ENCODE assay signal across 22 mouse cellular contexts in genomic region chr3:59187336-59187735, GRCm38 (mm10). TPM values are rescaled to one million over a fixed set of nuclear protein-coding genes. Genes with fewer than 3 reads are reported as not detected.
DNase-seq lines count a peak whose midpoint lies in the region; ATAC-seq and TF ChIP-seq lines count a peak whose summit lies in the region.
"Had no signal": no experiment of that assay in that cellular context is flagged by ENCODE, and none has a peak within 500 bp of the region (broad histone marks: within the 10 kb centered on the region; RNA-seq: fewer than 3 reads in every experiment).

No protein-coding gene starts in this region.

- no peak for TF ChIP-seq CTCF in thymus, adult 2 months (IDR thresholded peaks at IDR 0.05; ENCODE audit: borderline replicate concordance, control insufficient read depth, extremely low read depth, insufficient read depth, low read length, poor library complexity)
- no peak for TF ChIP-seq CTCF in stomach, postnatal 0 days (IDR thresholded peaks at IDR 0.05; ENCODE audit: low read depth)

- no peaks in the 10 kb centered on the region for H3K27me3 ChIP-seq in midbrain, embryonic 11.5 days (ENCODE audit: control insufficient read depth, insufficient read depth, low read length)
- no peaks in the 10 kb centered on the region for H3K27me3 ChIP-seq in midbrain, embryonic 15.5 days (replicated peaks)
- no peaks in the 10 kb centered on the region for H3K27me3 ChIP-seq in thymus, adult 2 months (ENCODE audit: control insufficient read depth, insufficient read depth, low read length)
- no peaks in the 10 kb centered on the region for H3K27me3 ChIP-seq in stomach, postnatal 0 days (ENCODE audit: control insufficient read depth, insufficient read depth, low read length)
- H3K27me3 ChIP-seq in kidney, embryonic 16.5 days (ENCODE audit: insufficient read depth, low read length): no peaks in the 10 kb centered on the region
- H3K27me3 ChIP-seq: embryonic facial prominence, embryonic 12.5 days; forebrain, embryonic 12.5 days had no signal

- no peak overlapping the region for H3K9ac ChIP-seq in midbrain, embryonic 11.5 days (ENCODE audit: low read length)
- no peak overlapping the region for H3K9ac ChIP-seq in midbrain, embryonic 15.5 days
- H3K9ac ChIP-seq in stomach, postnatal 0 days (ENCODE audit: low read length): no peak overlapping the region
- H3K9ac ChIP-seq in kidney, embryonic 16.5 days (replicated peaks; ENCODE audit: low read length): no peak overlapping the region
- H3K9ac ChIP-seq: embryonic facial prominence, embryonic 12.5 days; forebrain, embryonic 12.5 days had no signal

- ATAC-seq in midbrain, embryonic 11.5 days (ENCODE audit: low FRiP score): no peak
- ATAC-seq in midbrain, embryonic 15.5 days (replicated peaks): no peak
- ATAC-seq in stomach, postnatal 0 days (ENCODE audit: low FRiP score, low TSS enrichment): no peak
- no peak for ATAC-seq in kidney, embryonic 16.5 days (ENCODE audit: low FRiP score, low TSS enrichment)
- ATAC-seq: activated CD4-positive, CD25-positive, alpha-beta regulatory T cell, adult 4 months; forebrain, embryonic 14.5 days; forebrain, embryonic 16.5 days had no signal

- TF ChIP-seq EP300 in stomach, postnatal 0 days (optimal IDR thresholded peaks at IDR 0.05): no peak

- H3K4me3 ChIP-seq in midbrain, embryonic 11.5 days (ENCODE audit: low read depth, low read length): no peak overlapping the region
- no peak overlapping the region for H3K4me3 ChIP-seq in midbrain, embryonic 15.5 days
- no peak overlapping the region for H3K4me3 ChIP-seq in thymus, adult 2 months (ENCODE audit: control insufficient read depth, insufficient read depth, low read length)
- no peak overlapping the region for H3K4me3 ChIP-seq in stomach, postnatal 0 days (ENCODE audit: low read depth, low read length)
- no peak overlapping the region for H3K4me3 ChIP-seq in kidney, embryonic 16.5 days (ENCODE audit: low read length)
- H3K4me3 ChIP-seq: embryonic facial prominence, embryonic 10.5 days; embryonic facial prominence, embryonic 12.5 days; forebrain, embryonic 12.5 days had no signal

- H3K9me3 ChIP-seq in midbrain, embryonic 11.5 days (ENCODE audit: control insufficient read depth, low read length): no peaks in the 10 kb centered on the region
- no peaks in the 10 kb centered on the region for H3K9me3 ChIP-seq in midbrain, embryonic 15.5 days
- H3K9me3 ChIP-seq in stomach, postnatal 0 days (ENCODE audit: control insufficient read depth, low read length): no peaks in the 10 kb centered on the region
- no peaks in the 10 kb centered on the region for H3K9me3 ChIP-seq in kidney, embryonic 16.5 days (ENCODE audit: low read length)
- H3K9me3 ChIP-seq: embryonic facial prominence, embryonic 10.5 days; embryonic facial prominence, embryonic 12.5 days; forebrain, embryonic 12.5 days had no signal

- H3K4me2 ChIP-seq in midbrain, embryonic 11.5 days: no peak overlapping the region
- no peak overlapping the region for H3K4me2 ChIP-seq in midbrain, embryonic 15.5 days
- H3K4me2 ChIP-seq in stomach, postnatal 0 days (replicated peaks; ENCODE audit: low read depth): no peak overlapping the region
- no peak overlapping the region for H3K4me2 ChIP-seq in kidney, embryonic 16.5 days (replicated peaks; ENCODE audit: low read depth, low read length)
- H3K4me2 ChIP-seq: embryonic facial prominence, embryonic 12.5 days; forebrain, embryonic 12.5 days had no signal

- H3K27ac ChIP-seq in midbrain, embryonic 11.5 days (ENCODE audit: low read depth, low read length): no peak overlapping the region
- no peak overlapping the region for H3K27ac ChIP-seq in midbrain, embryonic 15.5 days
- H3K27ac ChIP-seq in thymus, adult 2 months (ENCODE audit: control insufficient read depth, insufficient read depth, low read length): peak overlapping the region; percentile 58; the same call in 1 of the 2 replicates
- H3K27ac ChIP-seq in stomach, postnatal 0 days (replicated peaks): 0 out of 2 replicates have a peak overlapping the region, but pooled peaks have one; percentile 13
- H3K27ac ChIP-seq in kidney, embryonic 16.5 days (ENCODE audit: low read length): no peak overlapping the region
- H3K27ac ChIP-seq: embryonic facial prominence, embryonic 10.5 days; embryonic facial prominence, embryonic 12.5 days; forebrain, embryonic 12.5 days had no signal

- H3K36me3 ChIP-seq in midbrain, embryonic 11.5 days (ENCODE audit: control insufficient read depth, insufficient read depth, low read length): no peaks in the 10 kb centered on the region
- no peaks in the 10 kb centered on the region for H3K36me3 ChIP-seq in midbrain, embryonic 15.5 days (replicated peaks)
- H3K36me3 ChIP-seq in thymus, adult 2 months (ENCODE audit: control insufficient read depth, insufficient read depth, low read length): no peaks in the 10 kb centered on the region
- no peaks in the 10 kb centered on the region for H3K36me3 ChIP-seq in stomach, postnatal 0 days (ENCODE audit: control insufficient read depth, insufficient read depth, low read length)
- no peaks in the 10 kb centered on the region for H3K36me3 ChIP-seq in kidney, embryonic 16.5 days (ENCODE audit: insufficient read depth, low read length)
- H3K36me3 ChIP-seq: embryonic facial prominence, embryonic 10.5 days; embryonic facial prominence, embryonic 12.5 days; forebrain, embryonic 12.5 days had no signal

- WGBS in midbrain, embryonic 11.5 days: 85% methylated on average over 4 of the region's 4 CpGs
- whole genome bisulfite sequencing in midbrain, embryonic 15.5 days: 89% methylated on average over 4 of the region's 4 CpGs
- 89% methylated on average over 4 of the region's 4 CpGs for WGBS in thymus, adult 2 months
- 65% methylated on average over 4 of the region's 4 CpGs for WGBS in stomach, postnatal 0 days
- WGBS in kidney, embryonic 16.5 days: 76% methylated on average over 4 of the region's 4 CpGs

- no peak for TF ChIP-seq POLR2A in thymus, adult 2 months (IDR thresholded peaks at IDR 0.05; ENCODE audit: control insufficient read depth, extremely low read depth, insufficient read depth, low read length, poor library complexity)

- DNase-seq in midbrain, embryonic 11.5 days (ENCODE audit: low spot score, missing footprints): peak; percentile 28
- DNase-seq in thymus, adult 2 months: no peak
- DNase-seq in thymus, adult 18-20 months: no peak
- no peak for DNase-seq in stomach, postnatal 0 days (ENCODE audit: low spot score)
- DNase-seq: adrenal gland, adult 8-10 months; adrenal gland, postnatal 14 days; adrenal gland, postnatal 36 days; cerebellum, adult 11-12 months; cerebellum, adult 2 months; cerebellum, adult 9-10 months; cerebellum, postnatal 10 days; cerebellum, postnatal 25 days had no signal

- H3K4me1 ChIP-seq in midbrain, embryonic 11.5 days (ENCODE audit: control insufficient read depth, insufficient read depth, low read length): no peaks in the 10 kb centered on the region
- no peaks in the 10 kb centered on the region for H3K4me1 ChIP-seq in midbrain, embryonic 15.5 days
- peaks cover 3% of the 10 kb centered on the region; the same call in 1 of the 2 replicates for H3K4me1 ChIP-seq in thymus, adult 2 months (replicated peaks; ENCODE audit: control insufficient read depth, insufficient read depth, low read length)
- H3K4me1 ChIP-seq in stomach, postnatal 0 days (replicated peaks; ENCODE audit: control insufficient read depth, insufficient read depth): no peaks in the 10 kb centered on the region
- no peaks in the 10 kb centered on the region for H3K4me1 ChIP-seq in kidney, embryonic 16.5 days (ENCODE audit: insufficient read depth, low read length)
- H3K4me1 ChIP-seq: embryonic facial prominence, embryonic 10.5 days; embryonic facial prominence, embryonic 12.5 days; forebrain, embryonic 12.5 days had no signal

RNA-seq across cellular contexts. Expression of gene Gpr87, which starts 7.6 kb away (rescaled TPM):
- 0.23 and 0.26 TPM in 2 replicates for polyA plus RNA-seq in midbrain, embryonic 11.5 days (2014; fragmentation: Nextera tagmentation; extraction: Ambion mirVana)
- 0.26 TPM in 1 of 2 replicates, not detected in the other for polyA plus RNA-seq in midbrain, embryonic 15.5 days (2015; fragmentation: Nextera tagmentation; extraction: Ambion mirVana)
- 2.9 and 3.7 TPM in 2 replicates for polyA plus RNA-seq in thymus, adult 2 months (2012; rRNA removed)
- polyA plus RNA-seq in stomach, postnatal 0 days (2015; fragmentation: Nextera tagmentation; extraction: Ambion mirVana): 46.9 and 49.3 TPM in 2 replicates
- polyA plus RNA-seq in kidney, embryonic 16.5 days (2015; fragmentation: Nextera tagmentation; extraction: Ambion mirVana): 0.24 TPM in 1 of 2 replicates, not detected in the other
- polyA plus RNA-seq: activated CD4-positive, CD25-positive, alpha-beta regulatory T cell, adult 4 months; C2C12; cerebellum, adult 2 months; cortical plate, adult 2 months; forebrain, embryonic 14.5 days; forebrain, embryonic 16.5 days had no signal

RNA-seq across cellular contexts. Expression of gene P2ry13, which starts 23.3 kb away (rescaled TPM):
- polyA plus RNA-seq in midbrain, embryonic 11.5 days (2014; fragmentation: Nextera tagmentation; extraction: Ambion mirVana): 1.2 and 1.4 TPM in 2 replicates
- 1.4 and 1.8 TPM in 2 replicates for polyA plus RNA-seq in midbrain, embryonic 15.5 days (2015; fragmentation: Nextera tagmentation; extraction: Ambion mirVana)
- polyA plus RNA-seq in thymus, adult 2 months (2012; rRNA removed): 9.4 and 10.4 TPM in 2 replicates
- polyA plus RNA-seq in stomach, postnatal 0 days (2015; fragmentation: Nextera tagmentation; extraction: Ambion mirVana): 1.6 and 1.7 TPM in 2 replicates
- polyA plus RNA-seq in kidney, embryonic 16.5 days (2015; fragmentation: Nextera tagmentation; extraction: Ambion mirVana): 0.69 and 0.72 TPM in 2 replicates
- polyA plus RNA-seq: C2C12 had no signal

RNA-seq across cellular contexts. Expression of gene P2ry14, which starts 33.9 kb away (rescaled TPM):
- 1.0 and 1.4 TPM in 2 replicates for polyA plus RNA-seq in midbrain, embryonic 11.5 days (2014; fragmentation: Nextera tagmentation; extraction: Ambion mirVana)
- 4.0 TPM in 2 replicates for polyA plus RNA-seq in midbrain, embryonic 15.5 days (2015; fragmentation: Nextera tagmentation; extraction: Ambion mirVana)
- 3.9 and 5.3 TPM in 2 replicates for polyA plus RNA-seq in thymus, adult 2 months (2012; rRNA removed)
- 9.8 and 13.4 TPM in 2 replicates for polyA plus RNA-seq in stomach, postnatal 0 days (2015; fragmentation: Nextera tagmentation; extraction: Ambion mirVana)
- 3.8 and 5.0 TPM in 2 replicates for polyA plus RNA-seq in kidney, embryonic 16.5 days (2015; fragmentation: Nextera tagmentation; extraction: Ambion mirVana)
- polyA plus RNA-seq: C2C12 had no signal

Comparison
In these comparisons a context has a peak if more than half of its experiments do, and no peak if none do; other contexts are left out.
1. H3K27ac ChIP-seq: peak in thymus, adult 2 months (single experiment) and stomach, postnatal 0 days (single experiment); none in midbrain, embryonic 11.5 days (single experiment), midbrain, embryonic 15.5 days (single experiment) and kidney, embryonic 16.5 days (single experiment).
2. RNA of gene Gpr87, which starts 7.6 kb away (polyA plus RNA-seq): 46.9 to 49.3 TPM in stomach, postnatal 0 days; 2.9 to 3.7 TPM in thymus, adult 2 months, 0.23 to 0.26 TPM in midbrain, embryonic 11.5 days, 0.26 TPM in midbrain, embryonic 15.5 days and 0.24 TPM in kidney, embryonic 16.5 days; every median in the first group is over 10 times any median in the second.